Mouse (Mus musculus) CD4-positive, CD25-positive, alpha-beta regulatory T cell (primary cell): ENCODE data around the gene Trip4. TPM values are rescaled to one million over a fixed set of nuclear protein-coding genes. Genes with fewer than 3 reads are reported as not detected.

Experiments
- polyA plus RNA-seq: library from polyadenylated mRNA; unstranded; fragments of 100-300 nt; shearing (Covaris generic); gene quantifications from one replicate; pipeline ENCODE4 v1.2.1, GENCODE M21; 2017

Gene Trip4
- polyA plus RNA-seq = 39.7 TPM

GRCm38 (mm10) chr9:65908394-65909300, at the start of gene Trip4, which contains the start of gene Csnk1g1:
Gene Trip4 (minus strand): TSS chr9:65908794.
Gene Csnk1g1 (plus strand): TSS chr9:65908924.

DNA sequence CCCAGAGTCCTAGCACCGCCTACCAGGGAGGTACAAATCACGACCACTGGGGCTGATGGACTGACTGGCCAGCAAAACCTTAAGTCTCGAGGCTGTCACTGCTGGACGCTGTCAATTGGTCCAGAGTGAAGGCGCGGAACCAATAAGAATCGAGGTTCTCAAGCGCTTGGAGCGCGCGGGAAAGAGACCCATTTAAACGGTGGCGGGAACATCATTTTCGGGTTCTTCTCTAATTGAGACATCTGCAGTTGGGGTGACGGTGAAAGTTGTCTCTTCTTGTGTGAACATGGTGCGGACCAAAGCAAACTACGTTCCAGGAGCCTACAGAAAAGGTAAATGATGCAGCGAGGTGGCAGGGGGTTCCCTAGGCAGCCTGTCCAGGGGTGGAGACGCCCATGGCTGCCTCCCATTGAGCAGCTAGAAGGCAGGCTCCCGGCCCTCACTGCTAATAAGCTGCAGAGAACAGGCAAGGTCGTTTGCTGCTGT, 18.4 kb downstream of the Trip4 start, which contains the start of gene Pclaf:
TSS of gene Pclaf (plus strand) at position 95 of the 486 bp plus-strand sequence.

GRCm38 (mm10) chr9:65827344-65828015, 81.1 kb downstream of the Trip4 start, which contains the start of gene Zfp609:
Gene Zfp609 (minus strand): TSS chr9:65827564.

Other genes starting within 250 kb of the Trip4 start
- 102 TPM for gene Oaz2, start 240.8 kb downstream of the Trip4 start, polyA plus RNA-seq
- gene Zfp609, start 81.2 kb downstream of the Trip4 start, polyA plus RNA-seq = 6.0 TPM
- gene Pclaf, start 18.6 kb downstream of the Trip4 start, polyA plus RNA-seq = 7.2 TPM
- gene Csnk1g1, start 130 bp upstream of the Trip4 start, polyA plus RNA-seq = 35.0 TPM
- 331 TPM for gene Ppib, start 151.4 kb upstream of the Trip4 start, polyA plus RNA-seq
- 1.2 TPM for gene Snx22, start 160.9 kb upstream of the Trip4 start, polyA plus RNA-seq
- 115 TPM for gene Snx1, start 217.8 kb upstream of the Trip4 start, polyA plus RNA-seq
- 115 TPM for gene Ciao2a, start 217.8 kb upstream of the Trip4 start, polyA plus RNA-seq
- gene Dapk2, start 249.4 kb upstream of the Trip4 start, polyA plus RNA-seq = 0.39 TPM